Mouse (Mus musculus): Measurements from ENCODE around the gene Rexo1. TPM values are rescaled to one million over a fixed set of nuclear protein-coding genes. Genes with fewer than 3 reads are reported as not detected.

Rexo1 gene
- total RNA-seq, 2 experiments from 2014 or later = 31.9 to 44.5 TPM

DNA sequence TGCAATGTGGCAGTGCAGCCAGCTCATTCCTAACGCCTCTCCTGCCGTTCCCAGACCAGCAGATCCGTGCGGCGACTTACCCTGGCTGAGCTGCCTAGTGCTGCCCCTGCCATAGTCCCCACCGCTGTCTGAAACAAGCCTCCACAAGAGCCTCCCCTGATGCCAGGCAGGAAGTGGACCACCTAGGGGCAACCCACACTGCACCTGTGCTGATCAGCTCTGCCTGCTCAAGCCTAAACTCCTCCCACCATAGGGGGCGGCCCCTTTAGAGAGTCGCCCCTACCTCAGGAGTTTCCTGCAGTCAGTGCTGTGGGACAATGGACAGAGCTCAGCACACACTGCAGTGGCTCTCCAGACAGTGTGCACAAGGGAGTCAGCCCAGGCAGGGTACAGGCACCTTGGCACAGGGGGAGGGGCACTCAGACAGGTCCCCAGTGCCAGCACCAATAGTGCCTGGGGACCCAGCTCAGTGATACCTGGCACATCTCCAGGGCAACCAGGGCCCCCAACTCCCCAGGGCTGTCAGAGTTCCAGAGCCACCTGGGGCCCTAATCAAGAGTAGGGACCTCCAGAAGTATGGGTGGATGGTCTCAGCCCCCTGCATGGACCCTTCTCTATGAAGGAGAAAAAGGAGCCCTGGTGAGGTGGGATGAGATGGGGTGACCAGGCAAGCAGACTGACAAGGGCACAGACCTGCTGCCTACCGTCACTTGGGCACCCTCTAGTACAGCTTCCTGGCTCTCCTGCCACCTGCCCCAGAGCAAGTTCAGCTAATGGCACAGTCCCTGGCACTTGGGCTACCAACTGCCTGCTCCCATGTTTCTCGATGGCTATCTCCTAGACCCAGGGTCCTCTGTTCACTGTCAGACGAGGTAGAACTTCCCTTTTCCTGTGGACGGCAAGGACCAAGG is 23.5 kb upstream of the Rexo1 start:
- DNase-seq = no peak

DNA sequence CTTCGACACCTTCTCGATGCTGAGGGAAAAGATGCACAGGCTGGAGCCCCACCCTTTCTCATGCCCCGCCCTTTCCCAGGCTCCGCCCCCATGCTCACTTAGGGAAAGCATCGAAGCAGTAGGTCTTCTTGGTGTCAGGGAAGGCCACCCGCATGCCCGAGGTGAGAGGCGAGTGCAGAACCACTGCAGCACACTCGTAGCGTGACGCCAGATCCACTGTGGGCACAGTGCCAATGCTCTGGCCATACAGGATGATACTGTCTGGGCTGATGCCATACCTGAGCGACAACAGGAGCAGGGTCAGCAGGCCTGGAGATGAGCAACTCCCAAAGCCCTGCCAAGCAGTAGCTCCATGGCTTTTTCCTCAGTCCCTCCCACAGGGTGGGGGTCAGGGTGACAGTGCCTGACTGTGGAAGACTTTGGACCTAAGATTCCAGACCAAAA is 22.7 kb upstream of the Rexo1 start:
- peak; percentile 53 for DNase-seq

DNA sequence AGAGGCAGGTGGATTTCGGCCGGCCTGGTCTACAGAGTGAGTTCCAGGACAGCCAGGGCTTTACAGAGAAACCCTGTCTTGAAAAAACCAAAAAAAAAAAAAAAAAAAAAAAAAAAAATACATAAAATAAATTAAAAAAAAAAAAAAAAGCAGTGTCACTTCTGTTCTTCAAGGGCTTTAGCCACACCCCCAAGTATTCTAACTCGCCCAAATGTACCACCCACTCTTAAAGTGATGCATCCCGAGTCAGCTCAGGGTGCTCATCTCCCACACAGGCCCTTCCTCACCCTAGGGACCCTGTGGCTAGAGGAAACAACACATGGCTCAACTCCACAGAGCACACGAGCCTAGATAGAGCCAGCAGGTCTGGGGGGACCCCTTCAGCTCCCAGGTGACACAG is 21.7 kb upstream of the Rexo1 start:
- no peak for DNase-seq

DNA sequence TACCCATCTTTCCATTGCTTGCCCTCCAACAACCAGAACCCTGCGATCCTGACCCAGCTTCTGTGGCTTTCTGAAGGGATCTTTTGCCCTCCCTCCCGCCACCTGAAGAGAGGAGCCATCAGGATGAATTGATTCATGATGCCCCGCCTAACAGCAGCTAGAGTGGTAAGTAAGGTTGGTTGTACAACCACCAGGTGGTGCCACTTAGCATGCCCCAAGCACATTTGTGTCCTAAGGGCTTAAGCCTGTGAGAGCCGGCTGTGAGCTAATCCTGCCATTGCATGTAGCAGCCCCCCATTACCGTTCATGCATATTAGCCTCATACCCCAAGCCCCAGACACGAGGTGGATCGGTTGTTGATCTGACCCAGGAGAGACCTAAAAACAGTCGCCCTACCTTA is 17.6 kb upstream of the Rexo1 start:
- peak; percentile 69 for DNase-seq

DNA sequence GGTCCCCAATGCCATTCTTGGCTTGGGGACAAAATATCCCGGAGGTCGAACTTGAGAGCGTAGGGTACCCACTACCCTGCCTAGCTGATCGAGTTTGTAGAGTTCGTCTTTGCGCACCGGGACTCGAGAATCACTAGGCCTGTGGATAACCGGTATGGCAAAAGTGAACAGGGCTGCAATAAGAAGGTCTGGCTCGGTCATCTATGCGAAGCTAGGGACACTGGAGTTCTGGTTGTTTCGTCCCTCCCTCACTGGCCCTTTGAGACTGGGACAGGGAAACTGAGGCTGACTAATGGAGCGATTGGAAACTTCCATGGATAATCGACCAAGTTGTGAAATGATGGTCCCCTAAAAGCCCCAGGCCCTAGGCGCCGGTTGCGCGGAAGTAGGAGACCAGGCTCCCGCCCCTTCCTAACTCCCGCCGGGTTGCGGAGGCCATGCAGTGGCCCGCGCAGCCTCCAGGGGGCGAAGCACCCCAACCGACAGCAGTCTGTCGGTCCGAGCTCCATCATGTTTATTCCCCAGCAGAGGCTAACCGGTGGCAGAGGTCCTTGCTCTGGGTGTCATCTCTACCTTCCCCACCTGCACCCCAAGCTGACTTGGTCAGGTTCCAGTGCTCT is 16.9 kb upstream of the Rexo1 start:
- DNase-seq = peak; percentile 91

DNA sequence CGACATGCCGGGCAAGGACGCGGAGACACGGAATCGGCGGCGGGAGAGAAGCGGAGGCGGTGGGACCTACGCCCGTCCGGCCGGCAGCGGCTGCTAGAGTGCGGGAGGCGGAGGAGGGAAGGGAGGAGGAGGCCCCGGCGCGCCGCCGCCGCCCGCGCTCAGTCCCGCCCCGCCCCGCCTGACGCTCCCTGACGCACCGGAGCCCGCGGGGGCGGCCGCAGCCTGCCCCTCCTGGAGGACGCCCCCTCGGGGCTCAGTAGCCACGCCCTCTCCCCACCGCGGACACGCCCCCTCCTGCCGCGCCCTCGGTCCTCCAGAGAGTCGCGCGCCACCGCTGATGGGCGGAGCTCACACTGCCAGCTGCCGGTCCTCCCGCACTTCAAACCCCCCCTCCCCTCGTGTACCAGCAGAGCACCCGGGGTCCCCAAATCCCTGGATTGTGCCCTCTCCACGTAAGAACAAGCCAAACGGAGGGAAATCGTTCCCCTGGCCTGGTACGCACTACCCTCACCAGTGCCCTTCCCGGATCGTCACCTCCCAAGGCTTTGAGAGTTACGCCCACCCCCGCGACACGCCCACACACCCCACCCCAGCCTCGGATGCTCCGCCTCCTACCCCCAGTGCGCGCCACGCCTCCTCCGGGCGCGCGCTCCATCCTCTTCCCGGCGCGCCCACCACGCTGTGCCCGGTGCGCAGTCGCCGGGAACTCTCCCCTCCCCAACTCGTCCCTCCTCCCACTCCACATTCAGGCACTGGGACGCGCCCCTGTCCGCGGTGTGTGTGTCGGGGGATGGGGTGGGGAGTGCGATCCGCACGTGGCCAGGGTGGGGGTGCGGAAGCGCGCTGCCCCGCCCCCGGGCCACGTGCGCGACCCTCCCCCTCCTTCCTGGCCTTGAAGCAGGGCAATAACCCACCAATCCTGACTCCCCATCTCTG is 16.1 kb upstream of the Rexo1 start, which contains the start of gene Klf16:
Klf16 (minus strand) TSS at position 127 of the 936 bp plus-strand sequence.
- DNase-seq = peak; percentile 99

DNA sequence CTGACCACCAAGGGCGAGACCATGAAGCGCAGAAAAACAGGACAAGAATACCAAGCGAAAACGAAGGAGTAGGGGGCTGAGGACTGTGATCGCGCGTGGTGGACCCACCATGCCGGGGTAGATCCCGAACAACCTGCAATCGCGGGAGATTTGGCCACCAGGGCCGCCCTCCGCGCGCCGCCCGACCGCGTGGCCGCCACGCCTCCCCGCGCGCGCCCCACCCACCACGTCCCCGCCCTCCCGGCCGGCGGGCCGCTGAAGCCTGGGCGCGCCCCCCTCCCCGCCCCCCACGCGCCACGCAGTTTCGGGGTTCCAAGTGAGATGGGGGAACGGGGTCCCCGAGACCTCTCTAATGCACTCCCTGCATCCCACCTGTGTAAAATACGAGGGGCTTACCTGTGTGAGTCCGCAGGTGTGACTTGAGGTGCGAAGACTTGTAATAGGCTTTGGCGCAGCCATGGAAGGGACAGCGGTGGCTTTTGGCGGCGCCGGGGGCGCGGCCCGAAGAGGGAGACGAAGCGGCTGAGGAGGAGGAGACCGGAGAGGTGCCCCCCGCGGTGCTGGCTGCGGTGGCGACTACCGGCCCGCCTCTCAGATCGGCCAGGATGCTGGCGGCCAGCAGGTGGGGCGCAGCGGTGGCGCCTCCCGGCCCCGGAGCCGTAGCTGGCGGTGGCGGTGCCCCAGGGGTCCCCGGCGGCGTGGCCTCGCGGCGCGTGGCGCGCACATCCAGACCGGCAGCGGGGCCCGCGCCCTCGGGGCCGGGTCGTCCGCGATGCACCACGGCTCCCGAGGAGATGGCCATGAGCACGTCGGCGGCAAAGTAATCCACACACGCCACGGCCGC is 15.2 kb upstream of the Rexo1 start:
- DNase-seq = peak; percentile 81

DNA sequence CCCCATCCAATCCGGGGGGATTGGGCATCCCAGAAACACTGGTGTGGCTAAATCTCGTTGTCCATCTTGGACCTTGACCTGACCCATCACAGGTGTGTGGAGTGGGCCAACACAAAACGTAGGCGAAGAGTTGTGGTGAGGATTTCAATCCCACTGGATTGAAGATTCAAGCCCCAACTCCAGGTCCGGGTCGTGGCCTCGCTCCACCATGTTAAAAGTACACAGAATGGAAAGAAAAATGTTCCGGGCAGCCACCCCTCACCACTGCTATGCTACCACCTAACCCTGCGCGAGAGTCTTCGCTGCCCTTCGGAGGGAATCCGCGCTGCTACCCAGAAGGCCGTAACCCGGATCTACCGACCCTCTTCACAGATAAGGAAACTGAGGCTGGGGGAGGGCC is 14.6 kb upstream of the Rexo1 start:
- no peak for DNase-seq

DNA sequence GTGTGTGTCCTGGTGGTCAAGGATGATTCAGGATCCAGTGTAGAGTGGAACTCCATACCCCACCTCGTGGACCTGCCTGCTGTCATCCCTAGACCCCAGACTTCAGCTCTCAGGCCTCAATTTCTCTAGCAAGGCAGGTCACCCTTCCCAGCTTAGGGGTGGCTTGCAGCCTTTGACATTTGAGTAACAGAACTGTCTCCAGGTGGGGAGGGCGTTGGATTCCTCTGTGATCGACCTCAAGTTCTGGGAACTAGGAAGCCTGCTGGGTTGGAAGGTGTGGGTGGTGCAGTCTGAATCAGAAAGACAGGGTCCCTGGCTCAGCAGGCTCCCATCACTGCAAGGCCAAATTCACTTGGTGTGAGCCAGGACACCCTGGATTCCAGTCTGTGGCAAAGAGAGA is 13.5 kb upstream of the Rexo1 start:
- no peak for DNase-seq

DNA sequence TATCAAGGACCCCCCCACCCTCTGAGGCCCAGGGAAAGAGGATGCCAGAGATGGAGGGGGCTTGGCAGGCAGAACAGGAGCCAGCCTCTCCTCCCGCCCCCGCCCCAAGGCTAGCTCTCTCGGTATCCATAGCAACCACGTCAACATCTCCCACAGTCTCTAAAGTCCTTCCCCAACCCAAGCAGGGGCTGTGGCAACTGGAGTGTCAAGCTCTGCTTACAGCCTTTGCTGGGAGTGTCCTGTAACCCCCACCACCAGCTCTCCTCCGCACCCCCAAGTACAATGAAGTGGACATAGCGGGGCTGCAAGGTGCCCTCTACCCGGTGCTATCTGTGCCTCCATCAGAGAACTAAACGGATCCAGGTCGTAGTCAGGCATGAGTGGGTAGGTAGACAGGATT is 12.6 kb upstream of the Rexo1 start:
- no peak for DNase-seq

DNA sequence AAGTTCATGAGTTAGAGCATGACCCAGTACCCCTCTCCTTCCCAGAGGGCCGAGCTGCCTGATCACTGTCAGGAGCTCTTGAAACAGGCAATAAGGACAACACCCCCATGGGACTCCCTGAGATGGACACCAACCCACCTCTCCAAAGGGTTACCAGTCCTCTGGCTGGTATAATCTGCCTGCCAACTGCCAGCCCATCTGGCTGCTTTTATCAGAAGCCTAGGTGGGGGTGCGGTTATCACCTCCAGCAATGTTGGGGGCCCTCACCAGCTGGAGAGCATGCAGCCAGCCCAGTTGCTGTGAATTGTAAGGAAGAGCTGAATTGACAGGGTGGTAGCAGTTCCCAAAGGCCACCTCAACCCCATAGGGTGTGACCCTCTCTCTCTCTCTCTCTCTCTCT is 11.1 kb upstream of the Rexo1 start:
- no peak for DNase-seq

DNA sequence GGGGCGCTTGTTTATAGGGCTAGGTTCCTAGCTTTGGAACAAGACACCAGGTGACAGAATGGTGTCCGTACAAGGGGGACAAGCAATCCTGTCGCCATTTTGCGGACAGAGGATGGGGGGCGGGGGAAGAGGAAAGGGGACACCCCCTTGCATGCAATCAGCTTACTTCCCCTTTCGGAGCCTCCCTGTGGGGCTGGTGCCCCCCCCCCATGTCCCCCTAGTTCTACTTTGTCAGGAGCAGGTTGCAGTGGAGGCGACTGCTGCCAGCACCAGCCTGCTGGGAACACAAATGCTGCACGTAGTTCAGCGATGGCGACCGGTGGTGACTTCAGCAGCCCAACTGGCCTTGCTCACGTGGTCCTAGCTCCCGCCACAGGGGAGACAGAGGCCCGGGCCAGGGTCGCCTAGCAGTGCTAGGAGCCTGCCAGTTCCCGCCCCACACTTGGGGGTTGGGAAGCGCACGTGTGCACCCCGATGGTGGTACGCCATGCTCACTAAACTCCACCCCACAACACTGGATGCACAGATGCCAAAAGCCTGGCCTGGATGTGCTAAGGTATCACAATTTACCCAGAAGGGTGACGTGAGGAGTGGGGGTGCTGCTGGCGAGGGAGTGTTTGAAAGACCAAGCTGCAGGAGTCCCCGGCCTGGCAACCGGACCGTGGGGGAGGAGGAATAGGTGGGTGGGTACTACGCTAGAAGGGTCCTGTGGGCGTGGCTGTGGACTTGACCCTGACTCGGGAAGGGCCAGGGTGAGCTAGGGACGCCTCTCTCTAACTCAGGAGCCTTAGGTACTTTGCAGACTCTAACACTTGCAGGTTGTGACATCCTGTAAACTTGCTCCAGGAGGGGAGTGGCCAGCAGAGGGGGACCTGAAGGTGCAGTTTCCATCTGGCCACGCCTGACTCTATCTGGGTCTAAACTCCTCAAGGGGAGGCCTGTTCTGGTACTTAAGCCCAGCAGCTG is 9.8 kb upstream of the Rexo1 start:
- no peak for DNase-seq

DNA sequence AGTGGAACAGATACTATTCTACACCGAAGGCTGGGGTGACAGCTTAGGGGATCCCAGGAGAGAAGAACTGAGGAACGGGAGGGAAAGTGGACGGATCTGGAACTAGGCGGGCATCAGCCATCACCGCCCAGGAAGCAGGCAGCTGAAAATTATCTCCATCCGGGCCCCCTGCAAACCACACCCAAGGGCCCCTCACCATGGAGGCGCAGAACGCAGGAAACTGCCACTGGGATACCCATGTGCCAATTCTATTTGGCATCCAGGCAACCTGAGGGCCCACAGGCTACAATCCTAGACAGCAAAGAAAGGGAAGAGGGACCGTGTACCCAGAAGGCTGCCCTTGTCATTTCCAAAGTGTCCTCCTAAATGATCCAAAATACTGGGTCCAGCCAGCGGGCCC is 9.1 kb upstream of the Rexo1 start:
- no peak for DNase-seq

DNA sequence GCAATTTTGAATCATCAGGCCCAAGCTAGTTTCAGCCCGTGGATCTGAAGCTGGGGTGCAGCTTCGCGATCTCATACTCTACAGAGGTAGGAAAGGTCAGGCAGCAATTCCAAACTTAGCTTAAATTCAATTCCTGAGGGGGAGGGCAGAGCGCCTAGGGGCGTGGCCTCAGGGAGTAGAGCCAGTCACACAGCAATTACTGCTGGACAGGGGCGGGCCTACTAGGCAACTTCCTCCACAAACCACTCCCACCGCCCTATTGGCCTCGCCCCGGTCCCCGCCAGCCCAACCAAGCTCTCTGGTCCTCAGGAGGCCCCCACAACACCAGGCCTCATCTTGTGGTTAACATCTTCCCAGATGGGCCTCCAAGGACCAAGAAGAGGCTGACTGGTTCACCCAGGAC is 8.3 kb upstream of the Rexo1 start:
- DNase-seq = peak; percentile 82

DNA sequence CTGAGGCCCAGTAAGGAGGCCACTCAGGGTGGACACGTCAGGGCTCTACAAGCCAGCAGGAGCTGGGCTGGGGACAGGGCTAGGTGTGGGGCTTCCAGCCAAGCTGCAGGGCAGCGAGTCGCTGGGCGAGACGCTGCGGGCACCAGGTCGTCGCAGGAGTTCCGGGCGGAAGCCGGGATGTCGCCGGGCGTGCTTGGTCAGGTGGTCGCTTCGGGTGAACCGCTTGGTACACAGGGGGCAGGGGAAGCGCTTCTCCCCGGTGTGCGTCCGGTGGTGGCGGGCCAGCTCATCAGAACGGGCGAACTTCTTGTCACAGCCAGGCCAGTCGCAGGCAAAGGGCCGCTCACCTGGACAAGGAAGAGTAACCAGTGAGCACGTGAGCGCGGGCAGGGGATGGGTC is 7.5 kb upstream of the Rexo1 start:
- no peak for DNase-seq

DNA sequence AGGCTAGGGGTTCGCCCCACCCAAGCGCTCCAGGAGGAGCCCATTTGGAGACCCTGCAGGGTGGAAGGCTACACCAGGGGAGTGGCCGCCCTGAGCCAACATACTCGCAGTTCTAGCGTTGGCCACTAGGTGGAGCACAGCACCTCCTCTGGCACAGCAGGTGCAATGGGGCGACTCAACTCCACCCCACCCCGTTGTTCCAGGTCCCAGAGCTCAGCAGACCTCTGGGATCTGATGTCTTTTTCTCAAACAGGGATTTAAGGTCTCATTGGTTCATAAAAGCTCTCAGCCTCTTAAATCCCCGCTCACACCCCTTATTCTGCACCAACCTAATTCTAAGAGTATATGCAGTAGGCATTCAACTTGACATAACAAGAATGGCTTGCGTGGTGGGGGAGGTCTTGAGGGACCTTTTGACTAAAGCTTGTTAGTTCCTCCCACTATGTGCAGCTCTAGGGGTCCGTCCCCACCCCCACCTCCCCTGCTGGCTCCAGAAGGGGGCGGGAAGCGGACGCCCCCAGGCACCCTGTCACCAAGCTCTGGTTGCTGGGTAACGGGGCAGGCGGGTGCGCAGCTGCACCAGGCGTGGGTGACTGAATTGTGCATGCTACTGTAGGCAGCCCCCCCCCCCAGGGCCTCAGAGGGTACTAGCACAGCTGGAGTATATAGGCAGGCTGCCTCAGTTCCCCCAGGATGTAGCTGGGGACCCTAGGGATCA is 5.2 kb upstream of the Rexo1 start:
- DNase-seq = peak; percentile 92

DNA sequence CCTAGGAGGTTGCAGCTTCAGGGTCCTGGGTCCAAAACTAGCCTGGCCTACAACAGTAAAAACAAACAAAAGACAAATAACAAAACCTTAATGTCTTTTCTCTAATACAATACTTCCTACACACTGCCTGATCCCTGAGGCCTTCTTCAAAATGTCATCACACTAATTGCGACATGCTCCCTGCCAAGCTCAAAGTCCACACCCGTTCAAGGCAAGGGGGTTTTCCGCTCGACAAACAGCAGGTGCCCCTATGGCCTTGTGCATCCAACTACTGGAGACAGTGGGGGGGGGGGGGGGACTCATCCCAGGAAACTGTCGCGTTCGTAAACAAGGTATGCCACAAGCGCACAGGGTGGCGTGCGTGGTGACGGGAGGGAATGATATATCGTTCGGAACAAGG is 739 bp downstream of the Rexo1 start:
- DNase-seq = peak; percentile 35

DNA sequence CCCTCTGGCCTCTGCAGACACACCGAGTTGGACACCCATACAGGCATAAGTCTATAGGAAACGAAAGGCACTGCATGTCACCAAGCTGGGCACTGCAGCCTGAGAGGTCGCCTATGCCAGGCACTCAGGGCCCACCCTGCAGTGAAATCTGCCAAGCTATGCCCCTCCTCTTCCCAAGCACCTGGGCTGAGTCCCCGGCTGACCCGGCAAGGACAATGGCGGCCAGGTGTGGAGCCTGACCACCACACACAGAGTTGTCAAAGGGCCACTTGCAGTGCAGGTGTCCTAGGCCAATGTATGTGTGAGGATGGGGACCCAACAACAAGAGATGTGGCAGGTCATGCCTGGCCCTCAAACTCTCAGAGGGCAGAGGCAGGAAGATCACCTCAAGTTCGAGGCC is 1.9 kb downstream of the Rexo1 start:
- no peak for DNase-seq

DNA sequence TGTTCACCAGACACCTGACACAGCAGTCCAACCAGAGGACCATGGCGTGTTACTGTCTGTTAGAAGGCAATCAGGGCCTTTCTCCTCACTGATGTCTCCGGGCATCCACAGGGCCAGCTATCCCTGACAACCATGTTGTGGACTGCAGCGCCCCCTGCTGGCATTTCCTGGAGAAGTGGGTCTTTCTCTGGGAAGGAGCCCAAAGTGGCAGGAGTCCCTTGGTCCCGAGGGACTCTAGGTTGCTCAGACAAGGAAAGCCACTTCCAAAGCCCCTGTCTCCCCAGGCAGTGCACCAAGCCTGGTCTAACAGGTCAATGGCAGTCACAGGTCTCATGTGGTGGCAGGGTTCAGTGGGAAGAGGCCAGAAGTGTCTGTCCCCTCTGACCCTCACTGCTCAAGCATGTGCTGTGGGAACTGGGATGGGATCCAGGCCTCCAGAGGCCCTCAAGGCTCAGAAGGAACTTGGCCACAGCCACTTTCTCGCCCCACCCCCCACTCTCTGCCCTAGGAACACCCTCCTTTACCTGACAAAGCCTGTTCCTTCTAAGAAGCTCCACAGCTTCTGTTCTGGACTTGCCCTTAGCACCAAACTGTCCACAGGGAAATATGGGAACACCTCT is 3.9 kb downstream of the Rexo1 start:
- peak; percentile 94 for DNase-seq

All from adrenal gland, postnatal 10 days (tissue).